In the genomic region with DNA sequence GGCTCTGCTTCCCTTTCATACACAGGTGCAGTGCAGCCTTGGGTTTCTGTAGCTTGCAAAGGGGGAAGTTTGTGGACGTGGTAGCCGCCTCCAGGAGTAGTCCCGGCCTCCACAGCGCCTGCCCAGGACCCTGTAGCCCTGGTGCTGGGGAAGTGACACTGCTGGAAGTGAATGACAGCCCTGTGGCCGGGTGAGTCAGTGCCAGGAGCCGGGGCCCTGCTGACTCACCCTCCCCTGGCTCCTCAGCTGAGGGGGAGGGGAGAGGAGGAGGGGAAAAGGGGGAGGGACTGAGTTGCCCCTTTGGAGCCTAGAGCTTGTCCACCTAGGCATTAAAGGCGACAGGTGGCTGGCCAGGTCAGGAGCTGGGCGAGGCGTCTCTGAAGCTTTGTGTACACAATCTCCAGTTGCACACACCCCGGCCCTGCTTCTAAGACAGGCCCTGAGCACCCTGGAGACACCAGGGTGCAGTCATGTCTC, we compare ENCODE assay signal across 8 mouse cellular contexts. TPM values are rescaled to one million over a fixed set of nuclear protein-coding genes. Genes with fewer than 3 reads are reported as not detected.
DNase-seq lines count a peak whose midpoint lies in the region; ATAC-seq and TF ChIP-seq lines count a peak whose summit lies in the region.

No protein-coding gene starts in this region.

- H3K4me2 ChIP-seq in kidney, postnatal 0 days (ENCODE audit: low read length): no peak overlapping the region
- no peak overlapping the region for H3K4me2 ChIP-seq in forebrain, embryonic 16.5 days (ENCODE audit: low read length)
- no peak overlapping the region for H3K4me2 ChIP-seq in hindbrain, embryonic 14.5 days (replicated peaks)
- 0 out of 2 replicates have a peak overlapping the region, but pooled peaks have one; percentile 16 for H3K4me2 ChIP-seq in lung, embryonic 14.5 days
- peak overlapping the region; percentile 22; the same call in 1 of the 2 replicates for H3K4me2 ChIP-seq in neural tube, embryonic 12.5 days (replicated peaks)

- H3K27me3 ChIP-seq in kidney, postnatal 0 days (ENCODE audit: insufficient read depth, low read length): no peaks in the 10 kb centered on the region
- H3K27me3 ChIP-seq in forebrain, embryonic 16.5 days (replicated peaks; ENCODE audit: control insufficient read depth, insufficient read depth, low read length): no peaks in the 10 kb centered on the region
- no peaks in the 10 kb centered on the region for H3K27me3 ChIP-seq in hindbrain, embryonic 14.5 days (ENCODE audit: control insufficient read depth, insufficient read depth, low read length)
- H3K27me3 ChIP-seq in lung, embryonic 14.5 days (ENCODE audit: insufficient read depth, low read length): no peaks in the 10 kb centered on the region
- H3K27me3 ChIP-seq in neural tube, embryonic 12.5 days (replicated peaks): no peaks in the 10 kb centered on the region

- H3K4me3 ChIP-seq in kidney, postnatal 0 days (replicated peaks; ENCODE audit: low read depth, low read length): no peak overlapping the region
- no peak overlapping the region for H3K4me3 ChIP-seq in forebrain, embryonic 16.5 days (replicated peaks; ENCODE audit: low read length)
- no peak overlapping the region for H3K4me3 ChIP-seq in hindbrain, embryonic 14.5 days (replicated peaks; ENCODE audit: low read length)
- no peak overlapping the region for H3K4me3 ChIP-seq in lung, embryonic 14.5 days (ENCODE audit: low read depth, low read length)
- H3K4me3 ChIP-seq in neural tube, embryonic 12.5 days: no peak overlapping the region

- ATAC-seq in kidney, postnatal 0 days (replicated peaks; ENCODE audit: low FRiP score, low read depth): peak; percentile 79
- no peak; the same call in 1 of the 2 replicates for ATAC-seq in forebrain, embryonic 16.5 days
- ATAC-seq in hindbrain, embryonic 14.5 days (ENCODE audit: low FRiP score): 0 out of 2 replicates have a peak, but pooled peaks have one; percentile 28
- ATAC-seq in lung, embryonic 14.5 days (ENCODE audit: insufficient read depth): peak; percentile 64
- ATAC-seq in neural tube, embryonic 12.5 days (ENCODE audit: low FRiP score, low read depth): peak; percentile 66; the same call in 1 of the 2 replicates

- DNase-seq in kidney, postnatal 0 days (ENCODE audit: low spot score): peak; percentile 51
- DNase-seq in kidney, postnatal 14 days: no peak
- peak; percentile 84 for DNase-seq in adrenal gland, postnatal 10 days
- DNase-seq in hindbrain, embryonic 14.5 days (ENCODE audit: low spot score): no peak
- DNase-seq in lung, embryonic 14.5 days: peak; percentile 64
- no peak for DNase-seq in testis, postnatal 10 days (ENCODE audit: low spot score)

- 0 out of 2 replicates have a peak overlapping the region, but pooled peaks have one; percentile 38 for H3K9ac ChIP-seq in kidney, postnatal 0 days (ENCODE audit: low read depth, low read length)
- peak overlapping the region; percentile 29 for H3K9ac ChIP-seq in forebrain, embryonic 16.5 days (replicated peaks; ENCODE audit: low read depth, low read length)
- H3K9ac ChIP-seq in hindbrain, embryonic 14.5 days: peak overlapping the region; percentile 9
- H3K9ac ChIP-seq in lung, embryonic 14.5 days: no peak overlapping the region
- 0 out of 2 replicates have a peak overlapping the region, but pooled peaks have one; percentile 13 for H3K9ac ChIP-seq in neural tube, embryonic 12.5 days

- WGBS in kidney, postnatal 0 days: 10% methylated on average over 10 of the region's 10 CpGs
- WGBS in forebrain, embryonic 16.5 days: 16% methylated on average over 10 of the region's 10 CpGs
- WGBS in hindbrain, embryonic 14.5 days: 5% methylated on average over 10 of the region's 10 CpGs
- WGBS in lung, embryonic 14.5 days: 12% methylated on average over 10 of the region's 10 CpGs
- WGBS in neural tube, embryonic 12.5 days: 9% methylated on average over 10 of the region's 10 CpGs

- H3K36me3 ChIP-seq in kidney, postnatal 0 days (ENCODE audit: insufficient read depth, low read length): peaks cover 14% of the 10 kb centered on the region
- peaks cover 5% of the 10 kb centered on the region; the same call in 1 of the 2 replicates for H3K36me3 ChIP-seq in forebrain, embryonic 16.5 days (ENCODE audit: control insufficient read depth, insufficient read depth)
- H3K36me3 ChIP-seq in hindbrain, embryonic 14.5 days (replicated peaks; ENCODE audit: control insufficient read depth, insufficient read depth): peaks cover 16% of the 10 kb centered on the region
- peaks cover 9% of the 10 kb centered on the region; the same call in 1 of the 2 replicates for H3K36me3 ChIP-seq in lung, embryonic 14.5 days (ENCODE audit: insufficient read depth)
- H3K36me3 ChIP-seq in neural tube, embryonic 12.5 days: peaks cover 28% of the 10 kb centered on the region

- no peak for TF ChIP-seq CTCF in kidney, postnatal 0 days (IDR thresholded peaks at IDR 0.05; ENCODE audit: low read depth)
- no peak for TF ChIP-seq CTCF in lung, embryonic 14.5 days (IDR thresholded peaks at IDR 0.05; ENCODE audit: low read depth)

- H3K9me3 ChIP-seq in kidney, postnatal 0 days (replicated peaks; ENCODE audit: low read length): no peaks in the 10 kb centered on the region
- no peaks in the 10 kb centered on the region for H3K9me3 ChIP-seq in forebrain, embryonic 16.5 days (ENCODE audit: control insufficient read depth, low read length)
- H3K9me3 ChIP-seq in hindbrain, embryonic 14.5 days (ENCODE audit: control insufficient read depth, low read length): no peaks in the 10 kb centered on the region
- H3K9me3 ChIP-seq in lung, embryonic 14.5 days (ENCODE audit: low read depth, low read length): no peaks in the 10 kb centered on the region
- H3K9me3 ChIP-seq in neural tube, embryonic 12.5 days: no peaks in the 10 kb centered on the region

- H3K27ac ChIP-seq in kidney, postnatal 0 days: peak overlapping the region; percentile 57
- no peak overlapping the region; the same call in 1 of the 2 replicates for H3K27ac ChIP-seq in forebrain, embryonic 16.5 days (ENCODE audit: low read length)
- peak overlapping the region; percentile 64 for H3K27ac ChIP-seq in hindbrain, embryonic 14.5 days
- H3K27ac ChIP-seq in lung, embryonic 14.5 days (ENCODE audit: low read depth): peak overlapping the region; percentile 68
- H3K27ac ChIP-seq in neural tube, embryonic 12.5 days: peak overlapping the region; percentile 57

- H3K4me1 ChIP-seq in kidney, postnatal 0 days (replicated peaks; ENCODE audit: insufficient read depth, low read length): peaks cover 10% of the 10 kb centered on the region
- H3K4me1 ChIP-seq in forebrain, embryonic 16.5 days (replicated peaks; ENCODE audit: control insufficient read depth, insufficient read depth, low read length): peaks cover 26% of the 10 kb centered on the region
- peaks cover 41% of the 10 kb centered on the region for H3K4me1 ChIP-seq in hindbrain, embryonic 14.5 days (replicated peaks; ENCODE audit: control insufficient read depth, insufficient read depth, low read length)
- peaks cover 16% of the 10 kb centered on the region for H3K4me1 ChIP-seq in lung, embryonic 14.5 days (ENCODE audit: insufficient read depth)
- H3K4me1 ChIP-seq in neural tube, embryonic 12.5 days: peaks cover 30% of the 10 kb centered on the region

RNA-seq across cellular contexts. Expression of a gene that starts 29.0 kb away (rescaled TPM):
- polyA plus RNA-seq in kidney, postnatal 0 days (2015; fragmentation: Nextera tagmentation; extraction: Ambion mirVana): 106 and 121 TPM in 2 replicates
- total RNA-seq in adrenal gland, postnatal 10 days (2021): 100 to 1,000 TPM; 175 to 205 TPM
- polyA plus RNA-seq in forebrain, embryonic 16.5 days (2015; fragmentation: Nextera tagmentation; extraction: Ambion mirVana): 98.6 and 107 TPM in 2 replicates
- 91.6 and 98.5 TPM in 2 replicates for polyA plus RNA-seq in hindbrain, embryonic 14.5 days (2014; fragmentation: Nextera tagmentation; extraction: Ambion mirVana)
- 47.6 and 50.7 TPM in 2 replicates for polyA plus RNA-seq in lung, embryonic 14.5 days (2014; fragmentation: Nextera tagmentation; extraction: Ambion mirVana)
- polyA plus RNA-seq in neural tube, embryonic 12.5 days (2016; fragmentation: Nextera tagmentation; extraction: Ambion mirVana): 60.8 and 72.4 TPM in 2 replicates

Comparison
In these comparisons a context has a peak if more than half of its experiments do, and no peak if none do; other contexts are left out.
1. DNase-seq: peak in kidney, postnatal 0 days (single experiment), adrenal gland, postnatal 10 days (single experiment) and lung, embryonic 14.5 days (single experiment); none in kidney, postnatal 14 days (single experiment), hindbrain, embryonic 14.5 days (single experiment) and testis, postnatal 10 days (single experiment).
2. H3K4me2 ChIP-seq: peak in lung, embryonic 14.5 days (single experiment) and neural tube, embryonic 12.5 days (single experiment); none in kidney, postnatal 0 days (single experiment), forebrain, embryonic 16.5 days (single experiment) and hindbrain, embryonic 14.5 days (single experiment).